Mouse (Mus musculus): ENCODE measurements around the gene Zfp979. TPM values are rescaled to one million over a fixed set of nuclear protein-coding genes. Genes with fewer than 3 reads are reported as not detected.
"Not testable (repeated sequence)": the region's sequence is repeated elsewhere in the genome, so short reads cannot be mapped to it uniquely, and the experiment has no call there.

The Zfp979 gene
- 0.30 and 0.40 TPM in 2 replicates for polyA plus RNA-seq (2012; rRNA removed)

- not testable (repeated sequence) for H3K4me3 ChIP-seq (ENCODE audit: insufficient read depth, low read length); H3K4me1 ChIP-seq (ENCODE audit: control insufficient read depth, insufficient read depth, low read length); H3K27ac ChIP-seq (ENCODE audit: insufficient read depth, low read length)
Observed at GRCm38 (mm10) chr4:147642413-147642812, at the start of gene Zfp979. TSS of gene Zfp979 (minus strand) at chr4:147642513.

GRCm38 (mm10) chr4:147655245-147655644, 12.9 kb upstream of the Zfp979 start:
- not testable (repeated sequence) for H3K4me3 ChIP-seq (ENCODE audit: insufficient read depth, low read length)

GRCm38 (mm10) chr4:147647407-147647806, 5.1 kb upstream of the Zfp979 start:
- not testable (repeated sequence) for H3K4me1 ChIP-seq (ENCODE audit: control insufficient read depth, insufficient read depth, low read length); H3K4me3 ChIP-seq (ENCODE audit: insufficient read depth, low read length); H3K27ac ChIP-seq (ENCODE audit: insufficient read depth, low read length)

More at GRCm38 (mm10) chr4:147655245-147655644, 12.9 kb upstream of the Zfp979 start:
- not testable (repeated sequence) for H3K27ac ChIP-seq (ENCODE audit: insufficient read depth, low read length); H3K4me1 ChIP-seq (ENCODE audit: control insufficient read depth, insufficient read depth, low read length)

- H3K4me1 ChIP-seq (ENCODE audit: control insufficient read depth, insufficient read depth, low read length); H3K27ac ChIP-seq (ENCODE audit: insufficient read depth, low read length); H3K4me3 ChIP-seq (ENCODE audit: insufficient read depth, low read length): not testable (repeated sequence)
Observed at GRCm38 (mm10) chr4:147641932-147642331, 381 bp downstream of the Zfp979 start.

GRCm38 (mm10) chr4:147633818-147634262, 8.5 kb downstream of the Zfp979 start:
- H3K4me1 ChIP-seq (ENCODE audit: control insufficient read depth, insufficient read depth, low read length); H3K4me3 ChIP-seq (ENCODE audit: insufficient read depth, low read length): not testable (repeated sequence)

GRCm38 (mm10) chr4:147606511-147606910, 35.8 kb downstream of the Zfp979 start:
- not testable (repeated sequence) for H3K27ac ChIP-seq (ENCODE audit: insufficient read depth, low read length); H3K4me1 ChIP-seq (ENCODE audit: control insufficient read depth, insufficient read depth, low read length); H3K4me3 ChIP-seq (ENCODE audit: insufficient read depth, low read length)

More at GRCm38 (mm10) chr4:147633818-147634262, 8.5 kb downstream of the Zfp979 start:
- H3K27ac ChIP-seq (ENCODE audit: insufficient read depth, low read length), result not testable (repeated sequence)

GRCm38 (mm10) chr4:147605521-147605920, 36.8 kb downstream of the Zfp979 start:
- no peak overlapping the region for H3K4me3 ChIP-seq (ENCODE audit: insufficient read depth, low read length)
- H3K27ac ChIP-seq (ENCODE audit: insufficient read depth, low read length), result no peak overlapping the region
- TF ChIP-seq CTCF (IDR thresholded peaks at IDR 0.05; ENCODE audit: extremely low read depth, insufficient read depth, low read length) (no peak), POLR2A (IDR thresholded peaks at IDR 0.05; ENCODE audit: extremely low read depth, insufficient read depth, low read length) (no peak)
- no peaks in the 10 kb centered on the region for H3K4me1 ChIP-seq (ENCODE audit: control insufficient read depth, insufficient read depth, low read length)

- Histone ChIP-seq H3K4me1 (ENCODE audit: control insufficient read depth, insufficient read depth, low read length) (no peaks in the 10 kb centered on the region), H3K4me3 (ENCODE audit: insufficient read depth, low read length) (no peak overlapping the region), H3K27ac (ENCODE audit: insufficient read depth, low read length) (no peak overlapping the region)
- TF ChIP-seq CTCF (IDR thresholded peaks at IDR 0.05; ENCODE audit: extremely low read depth, insufficient read depth, low read length) (no peak), POLR2A (IDR thresholded peaks at IDR 0.05; ENCODE audit: extremely low read depth, insufficient read depth, low read length) (no peak)
Observed at GRCm38 (mm10) chr4:147603806-147604205, 38.5 kb downstream of the Zfp979 start.

- H3K27ac ChIP-seq (ENCODE audit: insufficient read depth, low read length), result no peak overlapping the region
- H3K4me1 ChIP-seq (ENCODE audit: control insufficient read depth, insufficient read depth, low read length), result no peaks in the 10 kb centered on the region
- TF ChIP-seq CTCF (IDR thresholded peaks at IDR 0.05; ENCODE audit: extremely low read depth, insufficient read depth, low read length) (no peak), POLR2A (IDR thresholded peaks at IDR 0.05; ENCODE audit: extremely low read depth, insufficient read depth, low read length) (no peak)
- no peak overlapping the region for H3K4me3 ChIP-seq (ENCODE audit: insufficient read depth, low read length)
Observed at GRCm38 (mm10) chr4:147601881-147602280, 40.4 kb downstream of the Zfp979 start.

- Histone ChIP-seq H3K27ac (ENCODE audit: insufficient read depth, low read length) (no peak overlapping the region), H3K4me1 (ENCODE audit: control insufficient read depth, insufficient read depth, low read length) (no peaks in the 10 kb centered on the region), H3K4me3 (ENCODE audit: insufficient read depth, low read length) (no peak overlapping the region)
- no peak for TF ChIP-seq POLR2A (IDR thresholded peaks at IDR 0.05; ENCODE audit: extremely low read depth, insufficient read depth, low read length)
- TF ChIP-seq CTCF (IDR thresholded peaks at IDR 0.05; ENCODE audit: extremely low read depth, insufficient read depth, low read length), result no peak
Observed at GRCm38 (mm10) chr4:147598831-147599230, 43.5 kb downstream of the Zfp979 start.

GRCm38 (mm10) chr4:147597685-147598084, 44.6 kb downstream of the Zfp979 start:
- TF ChIP-seq CTCF (IDR thresholded peaks at IDR 0.05; ENCODE audit: extremely low read depth, insufficient read depth, low read length) (no peak), POLR2A (IDR thresholded peaks at IDR 0.05; ENCODE audit: extremely low read depth, insufficient read depth, low read length) (no peak)
- no peak overlapping the region for H3K4me3 ChIP-seq (ENCODE audit: insufficient read depth, low read length)
- no peak overlapping the region for H3K27ac ChIP-seq (ENCODE audit: insufficient read depth, low read length)
- H3K4me1 ChIP-seq (ENCODE audit: control insufficient read depth, insufficient read depth, low read length), result no peaks in the 10 kb centered on the region

GRCm38 (mm10) chr4:147594630-147595029, 47.7 kb downstream of the Zfp979 start:
- H3K4me3 ChIP-seq (ENCODE audit: insufficient read depth, low read length); H3K4me1 ChIP-seq (ENCODE audit: control insufficient read depth, insufficient read depth, low read length); H3K27ac ChIP-seq (ENCODE audit: insufficient read depth, low read length): not testable (repeated sequence)

All from cortical plate, adult 2 months (tissue).